Mouse (Mus musculus) ZHBTc4 (cell line): ENCODE measurements around the gene Ltbp2.

Source experiments
- DNase-seq: peaks from one replicate; pipeline ENCODE4 v3.0.0-alpha.2; 2011; ENCODE audit warnings: low read depth, low spot score

Ltbp2 gene

DNA sequence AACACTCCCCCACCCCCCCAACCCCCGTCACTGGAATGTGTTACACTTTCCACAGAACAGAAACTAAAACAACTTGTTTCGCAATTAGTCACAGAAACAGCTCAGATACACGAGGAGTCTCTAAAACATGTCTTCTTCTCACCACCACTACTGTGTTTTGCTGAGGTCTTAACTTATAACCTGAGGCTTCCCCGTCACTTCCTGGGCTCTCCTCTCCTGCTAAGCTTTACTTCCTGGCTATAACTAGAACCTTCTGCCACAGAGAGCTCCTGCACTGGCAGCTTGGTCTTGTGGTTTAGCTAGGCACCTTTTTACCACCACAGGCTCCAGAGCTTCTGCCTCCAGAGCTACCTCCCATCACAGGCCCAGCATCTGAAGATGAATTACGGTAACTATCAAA lies 113.8 kb downstream of the Ltbp2 start:
- DNase-seq = no peak

DNA sequence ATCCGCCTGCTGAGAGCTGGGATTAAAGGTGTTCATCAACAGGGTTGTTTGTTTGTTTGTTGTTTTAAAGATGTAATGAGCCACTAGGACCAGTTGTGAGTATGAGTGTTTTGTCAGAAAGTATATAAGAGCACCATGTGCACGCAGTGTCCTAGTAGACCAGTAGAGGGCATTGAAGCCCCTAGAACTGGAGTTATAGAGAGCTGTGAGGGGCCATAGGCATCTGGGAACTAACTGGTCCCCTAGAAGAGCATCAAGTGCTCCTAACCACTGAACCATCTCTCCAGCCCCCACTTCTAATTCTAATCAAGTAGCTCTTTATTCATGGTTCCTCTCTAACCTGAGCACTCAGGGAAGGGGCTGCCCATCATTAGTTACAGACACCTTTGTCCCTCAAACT lies 117.3 kb downstream of the Ltbp2 start:
- no peak for DNase-seq

DNA sequence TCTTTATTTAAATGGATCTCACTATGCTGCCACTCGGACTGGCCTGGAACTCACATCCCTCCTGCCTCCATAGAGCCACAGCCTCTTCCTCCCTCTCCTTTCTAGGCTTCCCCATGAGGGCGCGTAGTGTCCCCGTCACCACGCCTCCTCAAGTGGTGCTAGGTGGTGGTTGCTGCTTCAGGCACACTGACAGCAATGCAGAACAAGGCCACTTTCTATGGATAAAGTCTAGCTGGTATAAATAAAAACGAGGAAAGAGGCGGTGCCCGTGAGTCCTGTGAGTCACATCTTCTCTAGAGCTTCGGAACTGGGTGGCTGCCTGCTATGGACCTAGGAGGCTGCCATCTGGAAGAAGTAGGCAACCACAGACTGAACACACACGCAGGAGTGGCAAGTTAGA lies 120.3 kb downstream of the Ltbp2 start:
- no peak for DNase-seq

DNA sequence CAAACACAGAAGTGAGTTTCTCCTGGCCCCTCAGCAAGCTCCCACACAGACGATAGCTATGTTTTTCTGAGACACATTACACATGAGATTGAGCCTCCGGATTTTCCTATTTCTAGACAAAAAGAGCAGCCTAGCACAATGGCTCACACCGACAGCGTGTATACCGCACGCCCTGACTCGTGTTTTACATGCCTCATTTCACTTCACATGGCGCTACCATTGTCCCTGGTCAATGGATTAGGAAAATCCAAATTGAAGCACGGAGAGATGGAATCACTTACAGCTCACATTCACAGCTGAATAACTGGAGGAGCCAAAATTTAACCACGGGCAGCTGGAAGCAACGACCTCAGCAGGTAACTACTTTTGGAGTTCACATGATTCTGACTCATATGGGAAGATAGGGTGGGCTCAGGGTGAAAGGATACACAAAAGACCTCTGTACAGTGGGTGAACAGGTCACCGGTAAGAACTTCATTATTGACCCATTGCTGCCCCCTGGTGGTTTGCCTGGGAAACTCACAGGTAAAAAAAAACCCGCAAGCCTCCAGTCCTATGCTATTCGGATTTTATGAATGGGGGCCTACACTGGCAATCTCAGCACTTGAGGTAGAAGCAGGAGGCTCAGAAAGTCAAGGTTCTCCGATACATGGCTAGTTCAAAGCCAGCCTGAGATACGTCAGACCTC lies 121.2 kb downstream of the Ltbp2 start:
- peak; percentile 64 for DNase-seq

DNA sequence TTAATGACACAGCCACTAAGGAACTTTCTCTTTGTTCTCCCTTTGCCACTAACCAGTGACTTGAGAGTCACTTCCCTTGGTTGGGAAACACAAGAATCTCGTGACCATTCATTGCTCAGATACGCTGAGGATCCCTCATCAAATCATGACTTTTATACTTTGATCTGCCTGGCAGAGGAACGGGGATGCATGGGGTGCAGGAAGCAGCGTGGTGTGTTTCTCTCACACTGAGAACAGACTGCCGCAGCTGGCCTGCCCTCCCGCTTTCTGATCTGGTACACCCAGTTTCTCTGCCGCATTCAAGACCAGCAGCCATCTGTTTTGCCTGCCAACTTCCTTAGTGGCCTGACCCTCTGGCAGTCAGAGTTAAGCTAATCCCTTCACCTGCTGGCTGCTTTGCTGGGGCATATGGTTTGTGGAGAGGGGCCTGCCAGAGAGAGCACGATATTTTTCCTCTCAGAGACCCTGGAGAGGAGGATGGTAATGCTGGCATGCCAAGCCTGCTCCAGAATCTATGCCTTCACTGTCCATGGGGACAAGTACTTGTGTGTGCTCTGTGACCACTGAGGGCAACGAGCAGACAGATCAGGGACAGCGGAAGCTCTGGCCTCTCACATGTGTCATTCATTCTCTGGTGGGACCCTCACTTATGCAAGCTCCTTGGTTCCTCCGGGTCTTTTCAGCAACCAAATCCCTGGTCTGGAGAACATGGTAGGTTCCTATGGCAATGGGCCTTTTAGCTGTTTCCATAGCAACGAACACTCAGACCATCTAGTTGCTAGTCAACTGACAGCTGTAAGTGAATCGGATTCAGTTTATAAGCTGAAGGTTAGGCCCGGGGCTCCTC lies 124.0 kb downstream of the Ltbp2 start:
- no peak for DNase-seq

DNA sequence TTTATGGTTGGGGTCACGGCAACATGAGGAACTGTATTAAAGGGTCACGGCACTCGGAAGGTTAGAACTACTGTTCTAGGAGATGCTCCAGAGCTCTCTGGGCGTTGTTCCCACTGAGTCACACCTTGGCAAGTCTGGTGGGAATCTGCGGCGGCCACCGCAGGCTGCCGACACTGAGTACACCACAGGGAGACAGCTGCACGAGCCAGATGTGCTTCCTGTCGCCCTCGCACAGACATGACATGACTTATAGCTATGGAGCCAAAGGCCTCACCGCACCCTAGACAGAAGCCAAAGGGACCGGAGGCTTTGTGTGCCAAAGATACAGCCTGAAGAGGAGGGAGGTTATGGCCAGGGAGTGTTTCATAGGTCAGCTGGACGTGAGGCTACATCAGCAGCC lies 125.7 kb downstream of the Ltbp2 start:
- no peak for DNase-seq

DNA sequence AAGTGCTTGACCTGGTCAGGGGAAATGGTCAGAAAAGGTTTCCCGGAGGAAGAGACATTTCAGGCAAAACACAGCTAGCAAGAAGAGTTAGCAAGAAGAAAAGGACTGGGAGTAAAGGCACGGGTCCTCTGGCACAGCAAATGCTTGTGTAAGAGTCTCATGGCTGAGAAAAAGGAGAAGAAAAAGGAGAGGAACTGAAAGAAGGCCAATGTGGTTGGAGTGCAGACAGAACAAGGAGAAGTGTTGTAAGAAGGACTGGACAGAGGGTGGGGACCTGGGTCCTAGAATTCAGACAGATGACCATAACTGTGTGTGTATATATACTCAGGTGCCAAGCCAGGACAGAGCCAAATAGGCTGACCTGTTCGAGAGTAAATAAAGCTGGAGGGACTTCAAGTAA lies 128.2 kb downstream of the Ltbp2 start:
- no peak for DNase-seq

DNA sequence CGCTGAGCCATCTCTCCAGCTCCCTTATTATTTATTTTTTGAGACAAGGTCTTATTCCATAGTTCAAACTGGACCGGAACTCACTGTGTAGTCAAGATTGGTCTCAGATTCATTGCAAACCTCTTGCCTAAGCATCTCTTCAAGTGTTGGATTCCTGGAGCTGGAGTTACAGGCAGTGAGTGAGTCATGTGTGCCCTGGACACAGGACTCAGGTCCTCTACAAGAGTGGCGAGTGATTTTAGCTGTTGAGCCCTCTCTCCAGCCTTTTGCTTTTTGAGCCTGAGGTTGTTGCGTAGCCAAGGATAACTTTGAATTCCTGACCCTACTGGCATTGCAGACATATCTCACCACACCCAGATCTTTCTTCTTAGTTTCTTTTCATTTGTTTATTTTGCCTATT lies 130.6 kb downstream of the Ltbp2 start:
- no peak for DNase-seq

DNA sequence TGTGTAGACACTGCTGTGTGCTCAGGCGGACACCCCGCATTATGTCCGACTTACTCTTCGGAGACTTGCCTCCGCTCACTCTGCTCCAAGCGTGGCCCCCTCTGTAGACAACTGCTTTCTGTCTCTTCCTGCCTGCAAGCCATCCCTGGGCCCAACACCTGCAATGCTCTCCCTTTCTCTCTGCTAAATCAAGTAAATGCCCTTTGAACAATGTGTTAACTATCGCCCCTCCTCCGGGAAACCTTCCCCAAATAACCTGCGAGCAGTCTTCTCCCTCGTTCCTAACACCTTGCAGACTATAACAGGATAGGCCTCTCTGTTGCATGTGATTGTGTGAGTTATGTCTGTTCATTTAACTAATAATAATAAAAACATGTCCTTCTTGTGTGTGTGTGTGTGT lies 132.8 kb downstream of the Ltbp2 start:
- no peak for DNase-seq

DNA sequence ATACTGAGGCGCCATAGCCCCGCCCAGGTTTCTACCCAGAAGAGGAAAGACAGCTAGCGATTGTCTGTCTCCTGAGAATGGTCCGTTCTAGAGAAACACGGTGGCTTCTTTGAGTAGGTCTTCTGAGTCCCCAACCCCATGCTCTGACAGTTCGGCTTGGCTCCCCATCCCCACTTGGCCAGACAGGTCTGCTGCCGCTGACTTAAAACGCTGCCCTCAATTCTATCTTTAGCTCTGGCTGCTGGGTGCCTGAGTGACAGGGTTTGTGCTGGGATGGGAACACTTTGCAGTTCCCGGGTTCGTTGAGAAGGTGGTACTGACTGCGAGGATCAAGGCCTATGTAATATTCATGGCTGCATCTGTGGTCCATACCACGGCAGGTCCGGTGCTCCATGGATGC lies 143.0 kb downstream of the Ltbp2 start:
- no peak for DNase-seq
